17 mouse cellular contexts compared by ENCODE assay signal in the genomic region with DNA sequence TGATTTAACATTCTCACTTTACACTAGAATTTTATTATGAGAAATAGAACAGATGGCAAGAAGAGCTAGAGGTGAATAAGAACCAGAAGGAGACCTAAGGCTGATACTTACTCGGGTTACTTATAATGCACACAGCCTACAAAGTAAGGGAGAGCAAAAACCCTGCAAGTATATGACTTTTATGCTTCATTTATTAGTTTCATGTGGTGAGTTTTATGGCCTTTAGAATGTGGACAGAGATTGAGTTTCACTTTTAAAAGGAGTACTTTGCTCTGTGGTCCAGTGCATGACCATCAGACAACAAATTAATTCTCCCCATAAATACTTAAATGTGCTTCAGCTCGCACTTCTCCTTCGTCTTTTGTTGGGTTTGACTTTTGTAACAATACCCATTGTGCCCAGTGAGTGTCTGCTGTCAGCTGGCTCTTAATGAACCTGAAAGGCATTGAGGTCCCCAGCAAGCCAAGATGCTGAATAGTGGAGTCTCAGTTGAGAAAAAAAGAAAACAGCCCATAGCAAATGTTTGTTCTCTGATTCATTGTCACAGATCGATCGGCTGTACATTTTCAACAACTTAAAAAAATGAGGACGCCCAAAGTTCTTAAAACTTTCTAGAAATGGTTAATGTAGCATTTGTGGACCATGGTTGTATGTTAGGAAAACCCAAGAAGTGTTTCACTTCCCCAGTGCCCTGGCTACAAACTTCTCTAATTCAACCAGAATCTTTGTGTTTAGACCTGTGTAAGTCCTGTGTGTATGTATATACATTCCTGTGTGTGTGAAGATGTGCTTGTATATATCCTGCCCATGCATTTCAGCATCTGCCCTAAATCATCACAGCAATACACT.
DNase-seq lines count a peak whose midpoint lies in the region; ATAC-seq and TF ChIP-seq lines count a peak whose summit lies in the region.
"Had no signal": no experiment of that assay in that cellular context is flagged by ENCODE, and none has a peak within 500 bp of the region (broad histone marks: within the 10 kb centered on the region; RNA-seq: fewer than 3 reads in every experiment).

No protein-coding gene starts in this region.

- no peak overlapping the region for H3K9ac ChIP-seq in kidney, embryonic 16.5 days (replicated peaks; ENCODE audit: low read length)
- H3K9ac ChIP-seq in CH12.LX (ENCODE audit: insufficient read depth, low read depth) = peak overlapping the region; percentile 18; the same call in 1 of the 2 replicates
- H3K9ac ChIP-seq in limb, embryonic 11.5 days (ENCODE audit: low read length) = no peak overlapping the region
- H3K9ac ChIP-seq: hindbrain, embryonic 14.5 days; liver, embryonic 14.5 days had no signal

- DNase-seq in kidney, postnatal 10 days = no peak
- DNase-seq in A20 (ENCODE audit: low read depth, low spot score) (peak; percentile 53), CH12.LX (ENCODE audit: extremely low read depth) (no peak)
- DNase-seq in limb, embryonic 11.5 days (ENCODE audit: low spot score) = no peak
- DNase-seq in gastrocnemius, postnatal 14 days = no peak
- DNase-seq in yolk sac, embryonic 10.5 days (ENCODE audit: low spot score) = no peak
- DNase-seq: cerebellum, postnatal 14 days; heart, postnatal 10 days; kidney, adult 18-20 months; lung, postnatal 10 days; right cerebral cortex, postnatal 4 days; thymus, postnatal 14 days had no signal

- no peak for TF ChIP-seq CTCF in CH12.LX (conservative IDR thresholded peaks at IDR 0.05 in 1 of 2, IDR thresholded peaks at IDR 0.05 in 1 of 2; ENCODE audit: low read depth in 2 of 2, low read length in 2 of 2)

- peak; percentile 73; the same call in 1 of the 2 replicates for TF ChIP-seq EP300 in CH12.LX (IDR thresholded peaks at IDR 0.05; ENCODE audit: low read length)

- ATAC-seq in kidney, embryonic 16.5 days (ENCODE audit: low FRiP score, low TSS enrichment) = peak; percentile 69
- peak; percentile 44; the same call in 1 of the 2 replicates for ATAC-seq in limb, embryonic 11.5 days (ENCODE audit: insufficient number of reproducible peaks, low FRiP score, low TSS enrichment, low read depth)
- ATAC-seq: CD4-positive, CD25-positive, alpha-beta regulatory T cell, adult 4 months had no signal

- no peak for TF ChIP-seq RAD21 in CH12.LX (IDR thresholded peaks at IDR 0.05; ENCODE audit: low read depth, low read length)

- no peaks in the 10 kb centered on the region for H3K27me3 ChIP-seq in kidney, embryonic 16.5 days (ENCODE audit: insufficient read depth, low read length)
- no peaks in the 10 kb centered on the region for H3K27me3 ChIP-seq in CH12.LX (replicated peaks)
- no peaks in the 10 kb centered on the region for H3K27me3 ChIP-seq in limb, embryonic 11.5 days (ENCODE audit: control insufficient read depth, insufficient read depth, low read length)

- dilution Hi-C loops in CH12.LX (cut with MboI; ENCODE audit: extremely low pct_ligation_motif_present, extremely low pct_unique_long_range_greater_than_20kb, low sequenced_read_pairs) = no loop called here

- no peak overlapping the region for H3K4me2 ChIP-seq in kidney, embryonic 16.5 days (replicated peaks; ENCODE audit: low read depth, low read length)
- peak overlapping the region; percentile 48; the same call in 1 of the 2 replicates for H3K4me2 ChIP-seq in CH12.LX (ENCODE audit: insufficient read depth, low read depth, poor library complexity, severe bottlenecking)
- no peak overlapping the region for H3K4me2 ChIP-seq in limb, embryonic 11.5 days (ENCODE audit: low read depth, severe bottlenecking)
- H3K4me2 ChIP-seq: hindbrain, embryonic 14.5 days; midbrain, embryonic 11.5 days had no signal

- H3K4me1 ChIP-seq in kidney, embryonic 16.5 days (ENCODE audit: insufficient read depth, low read length) = peaks cover 12% of the 10 kb centered on the region; the same call in 1 of the 2 replicates
- peaks cover 11 to 30% of the 10 kb centered on the region in 2 experiments for H3K4me1 ChIP-seq in CH12.LX (ENCODE audit: control insufficient read depth in 1 of 2, insufficient read depth in 2 of 2)
- 0 out of 2 replicates have a peak, but pooled peaks cover 6% of the 10 kb centered on the region for H3K4me1 ChIP-seq in limb, embryonic 11.5 days (ENCODE audit: control insufficient read depth, insufficient read depth, low read length)

- TF ChIP-seq POLR2A in CH12.LX (IDR thresholded peaks at IDR 0.05; ENCODE audit: low read depth, low read length) = no peak

- 40% methylated on average over 6 of the region's 6 CpGs for WGBS in kidney, embryonic 16.5 days
- 62% methylated on average over 6 of the region's 6 CpGs for WGBS in limb, embryonic 11.5 days

- in situ Hi-C loops in CH12.LX (cut with MboI; ENCODE audit: low pct_ligation_motif_present, low pct_unique_long_range_greater_than_20kb, low sequenced_read_pairs) = no loop called here

- H3K36me3 ChIP-seq in kidney, embryonic 16.5 days (ENCODE audit: insufficient read depth, low read length) = no peaks in the 10 kb centered on the region
- H3K36me3 ChIP-seq in CH12.LX (replicated peaks in 1 of 2; ENCODE audit: control insufficient read depth in 1 of 2, insufficient read depth in 1 of 2, low read length in 1 of 2) = no peaks in the 10 kb centered on the region
- H3K36me3 ChIP-seq in limb, embryonic 11.5 days (ENCODE audit: control insufficient read depth, insufficient read depth, low read length) = no peaks in the 10 kb centered on the region

- H3K79me2 ChIP-seq in CH12.LX (replicated peaks; ENCODE audit: control insufficient read depth, extremely low read depth, insufficient read depth, poor library complexity, severe bottlenecking) = no peaks in the 10 kb centered on the region

- intact Hi-C loops in gastrocnemius, postnatal 14 days (cut with DNase I; ENCODE audit: low total_unique reads) = no loop called here

- 0 out of 2 replicates have a peak overlapping the region, but pooled peaks have one; percentile 25 for H3K27ac ChIP-seq in kidney, embryonic 16.5 days (ENCODE audit: low read length)
- H3K27ac ChIP-seq in CH12.LX (ENCODE audit: insufficient read depth, low read depth) = peak overlapping the region; percentile 82
- H3K27ac ChIP-seq in limb, embryonic 11.5 days (replicated peaks; ENCODE audit: low read depth, low read length) = no peak overlapping the region
- H3K27ac ChIP-seq: hindbrain, embryonic 14.5 days; liver, embryonic 14.5 days had no signal

- no peaks in the 10 kb centered on the region for H3K9me3 ChIP-seq in kidney, embryonic 16.5 days (ENCODE audit: low read length)
- H3K9me3 ChIP-seq in CH12.LX (replicated peaks; ENCODE audit: low read length) = peaks cover 4% of the 10 kb centered on the region
- no peaks in the 10 kb centered on the region for H3K9me3 ChIP-seq in limb, embryonic 11.5 days (ENCODE audit: control insufficient read depth, low read length)

- no peak overlapping the region for H3K4me3 ChIP-seq in kidney, embryonic 16.5 days (ENCODE audit: low read length)
- H3K4me3 ChIP-seq in CH12.LX (replicated peaks in 1 of 3; ENCODE audit: low read depth in 2 of 3, low read length in 2 of 3, poor library complexity in 1 of 3) = no peak overlapping the region
- H3K4me3 ChIP-seq in limb, embryonic 11.5 days (ENCODE audit: low read depth, low read length) = no peak overlapping the region

TF ChIP-seq in CH12.LX, 34 proteins besides CTCF, POLR2A, EP300 and RAD21:
- no peak for TF ChIP-seq PAX5 (IDR thresholded peaks at IDR 0.05; ENCODE audit: low read length)
- TF ChIP-seq NELFE (IDR thresholded peaks at IDR 0.05; ENCODE audit: low read depth, low read length) = no peak
- TF ChIP-seq USF1 (IDR thresholded peaks at IDR 0.05; ENCODE audit: low read depth, low read length) = no peak
- no peak for TF ChIP-seq ZKSCAN1 (IDR thresholded peaks at IDR 0.05; ENCODE audit: borderline replicate concordance, low read depth, low read length)
- TF ChIP-seq ZNF384 (IDR thresholded peaks at IDR 0.05; ENCODE audit: low read depth, low read length) = 0 out of 2 replicates have a peak, but pooled peaks have one; percentile 17
- TF ChIP-seq MXI1 (IDR thresholded peaks at IDR 0.05; ENCODE audit: low read depth, low read length) = no peak
- peak; percentile 66; the same call in 1 of the 2 replicates for TF ChIP-seq IRF4 (IDR thresholded peaks at IDR 0.05; ENCODE audit: low read depth, low read length)
- TF ChIP-seq HCFC1 (IDR thresholded peaks at IDR 0.05; ENCODE audit: low read depth, low read length) = no peak
- no peak for TF ChIP-seq ELF1 (IDR thresholded peaks at IDR 0.05; ENCODE audit: low read depth, low read length)
- no peak for TF ChIP-seq CHD1 (IDR thresholded peaks at IDR 0.05; ENCODE audit: low read depth, low read length)
- TF ChIP-seq TBP (conservative IDR thresholded peaks at IDR 0.05; ENCODE audit: low read depth, low read length) = 0 out of 2 replicates have a peak, but pooled peaks have one; percentile 34
- TF ChIP-seq ZC3H11A (IDR thresholded peaks at IDR 0.05; ENCODE audit: low read depth, low read length) = no peak
- no peak for TF ChIP-seq SIN3A (IDR thresholded peaks at IDR 0.05; ENCODE audit: low read length)
- TF ChIP-seq RCOR1 (conservative IDR thresholded peaks at IDR 0.05; ENCODE audit: low read depth, low read length) = no peak
- TF ChIP-seq ZMIZ1 (IDR thresholded peaks at IDR 0.05; ENCODE audit: low read depth, low read length) = no peak
- TF ChIP-seq USF2 (conservative IDR thresholded peaks at IDR 0.05; ENCODE audit: low read depth, low read length) = no peak
- no peak for TF ChIP-seq MAX (IDR thresholded peaks at IDR 0.05; ENCODE audit: low read length)
- no peak for TF ChIP-seq UBTF (IDR thresholded peaks at IDR 0.05; ENCODE audit: low read depth, low read length)
- TF ChIP-seq TCF12 (IDR thresholded peaks at IDR 0.05; ENCODE audit: low read depth, low read length) = no peak
- TF ChIP-seq JUND (conservative IDR thresholded peaks at IDR 0.05; ENCODE audit: low read depth, low read length) = no peak
- no peak for TF ChIP-seq E2F4 (IDR thresholded peaks at IDR 0.05; ENCODE audit: insufficient replicate concordance, low read depth, low read length)
TF ChIP-seq in CH12.LX: peak in this region for 3.
